Mouse (Mus musculus) kidney, adult 2 months (tissue): ENCODE measurements around the gene Mau2.
"Not testable (repeated sequence)": the region's sequence is repeated elsewhere in the genome, so short reads cannot be mapped to it uniquely, and the experiment has no call there.

Source experiments
- CTCF ChIP-seq: fragments of 200-500 bp; conservative IDR thresholded peaks from 2 replicates; pipeline ENCODE4 v1.5.1; 2011; ENCODE audit warnings: low read depth, mild to moderate bottlenecking, control low read depth, low read length, moderate library complexity, mixed read lengths; ENCODE audit not compliant: insufficient read depth, insufficient read length
- POLR2A ChIP-seq: fragments of 200-500 bp; IDR thresholded peaks from one replicate; pipeline ENCODE4 v1.6.1; 2011; ENCODE audit warnings: low read depth, low read length, control low read depth

GRCm38 (mm10) chr8:70001892-70002191 lies 40.7 kb downstream of the Mau2 start:
- TF ChIP-seq POLR2A, CTCF: not testable (repeated sequence)
